Mouse (Mus musculus): ENCODE results near the gene Sim2.

Gene Sim2

GRCm38 (mm10) chr16:94078318-94079074, 6.2 kb upstream of the Sim2 start:
- no peak for DNase-seq (ENCODE audit: low read depth, low spot score)

GRCm38 (mm10) chr16:94079075-94079855, 5.5 kb upstream of the Sim2 start:
- no peak for DNase-seq (ENCODE audit: low read depth, low spot score)

GRCm38 (mm10) chr16:94079856-94080555, 4.7 kb upstream of the Sim2 start:
- DNase-seq (ENCODE audit: low read depth, low spot score): no peak

- DNase-seq (ENCODE audit: low read depth, low spot score): no peak
Measured at GRCm38 (mm10) chr16:94081596-94081995, 3.1 kb upstream of the Sim2 start.

- DNase-seq (ENCODE audit: low read depth, low spot score): no peak
Measured at GRCm38 (mm10) chr16:94081996-94082708, 2.6 kb upstream of the Sim2 start.

- DNase-seq (ENCODE audit: low read depth, low spot score): no peak
Measured at GRCm38 (mm10) chr16:94082960-94083847, 1.5 kb upstream of the Sim2 start.

- DNase-seq (ENCODE audit: low read depth, low spot score): no peak
Measured at GRCm38 (mm10) chr16:94083848-94084525, 744 bp upstream of the Sim2 start.

- no peak for DNase-seq (ENCODE audit: low read depth, low spot score)
Measured at GRCm38 (mm10) chr16:94085603-94086285, 1.0 kb downstream of the Sim2 start.

- DNase-seq (ENCODE audit: low read depth, low spot score): no peak
Measured at GRCm38 (mm10) chr16:94086701-94087569, 2.2 kb downstream of the Sim2 start.

GRCm38 (mm10) chr16:94087570-94088225, 3.0 kb downstream of the Sim2 start:
- DNase-seq (ENCODE audit: low read depth, low spot score): no peak

- no peak for DNase-seq (ENCODE audit: low read depth, low spot score)
Measured at GRCm38 (mm10) chr16:94088226-94088748, 3.6 kb downstream of the Sim2 start.

- no peak for DNase-seq (ENCODE audit: low read depth, low spot score)
Measured at GRCm38 (mm10) chr16:94088819-94089692, 4.3 kb downstream of the Sim2 start.

GRCm38 (mm10) chr16:94092511-94093150, 7.9 kb downstream of the Sim2 start:
- no peak for DNase-seq (ENCODE audit: low read depth, low spot score)

- no peak for DNase-seq (ENCODE audit: low read depth, low spot score)
Measured at GRCm38 (mm10) chr16:94093151-94093863, 8.6 kb downstream of the Sim2 start.

- peak; percentile 45 for DNase-seq (ENCODE audit: low read depth, low spot score)
Measured at GRCm38 (mm10) chr16:94094251-94095108, 9.7 kb downstream of the Sim2 start.
